Mouse (Mus musculus): Measurements from ENCODE around the gene Isg20l2. TPM values are rescaled to one million over a fixed set of nuclear protein-coding genes. Genes with fewer than 3 reads are reported as not detected.

The Isg20l2 gene
- polyA plus RNA-seq, 1 experiment from 2014 or later, result 40.8 TPM

DNA sequence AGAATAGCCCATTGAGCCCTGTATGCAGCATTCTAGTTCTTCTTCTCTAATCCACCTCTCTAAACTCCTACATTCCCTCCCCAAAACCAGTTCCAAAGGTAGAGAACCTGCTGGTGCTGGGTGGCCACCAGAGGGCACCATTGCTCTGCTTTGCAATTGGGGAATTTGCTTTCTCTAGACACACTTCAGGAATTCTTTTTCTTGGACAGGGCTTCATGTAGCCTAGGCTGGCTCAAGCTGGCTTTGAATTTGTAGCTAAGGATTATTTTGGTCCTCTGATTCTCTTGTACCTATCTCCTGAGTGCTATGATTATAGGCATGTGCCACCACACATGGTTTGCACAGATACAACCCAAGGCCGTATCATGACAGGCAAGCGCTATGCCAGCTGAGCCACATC lies 5.7 kb downstream of the Isg20l2 start:
- no peak overlapping the region for H3K27ac ChIP-seq (ENCODE audit: low read length)
- 98% methylated on average over 2 of the region's 2 CpGs for WGBS
- peaks cover 13% of the 10 kb centered on the region for H3K4me1 ChIP-seq (ENCODE audit: control insufficient read depth, insufficient read depth, low read length)
- ATAC-seq (ENCODE audit: insufficient read depth, low FRiP score), result peak; percentile 45; the same call in 1 of the 2 replicates
- no peaks in the 10 kb centered on the region for H3K27me3 ChIP-seq (ENCODE audit: control insufficient read depth, insufficient read depth, low read length)
- H3K9ac ChIP-seq (ENCODE audit: low read length), result no peak overlapping the region
- no peak overlapping the region for H3K4me3 ChIP-seq (replicated peaks; ENCODE audit: low read length)
- peaks cover 24% of the 10 kb centered on the region; the same call in 1 of the 2 replicates for H3K36me3 ChIP-seq (ENCODE audit: control insufficient read depth, insufficient read depth, low read length)
- no peaks in the 10 kb centered on the region for H3K9me3 ChIP-seq (replicated peaks; ENCODE audit: control insufficient read depth, low read length)
- H3K4me2 ChIP-seq (ENCODE audit: low read depth, low read length), result no peak overlapping the region

DNA sequence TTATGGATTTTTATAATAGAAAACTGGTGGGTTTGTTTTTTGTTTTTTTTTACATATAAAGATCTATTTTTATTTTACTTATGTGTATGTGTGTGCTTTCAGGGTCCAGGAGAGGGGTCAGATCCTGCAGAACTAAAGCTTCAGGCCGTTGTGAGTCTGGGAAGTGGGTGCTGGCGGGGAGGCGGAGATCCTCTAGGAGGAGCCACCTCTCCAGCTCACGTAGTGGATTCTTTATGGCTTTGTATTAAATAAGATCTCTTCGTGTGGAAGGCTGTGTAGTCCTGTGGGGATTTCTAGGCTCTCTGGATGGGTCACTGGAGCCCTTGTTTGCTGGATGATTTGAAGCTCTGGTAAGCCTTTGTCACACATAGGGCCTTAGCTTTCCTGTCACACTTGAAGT lies 10.5 kb downstream of the Isg20l2 start:
- H3K36me3 ChIP-seq (ENCODE audit: control insufficient read depth, insufficient read depth, low read length), result peaks cover 22% of the 10 kb centered on the region

GRCm38 (mm10) chr3:87942471-87942870 lies 12.4 kb downstream of the Isg20l2 start:
- H3K4me2 ChIP-seq (ENCODE audit: low read depth, low read length), result no peak overlapping the region
- no peaks in the 10 kb centered on the region for H3K9me3 ChIP-seq (replicated peaks; ENCODE audit: control insufficient read depth, low read length)
- ATAC-seq (ENCODE audit: insufficient read depth, low FRiP score), result no peak
- WGBS, result 85% methylated on average over 2 of the region's 2 CpGs
- H3K4me3 ChIP-seq (replicated peaks; ENCODE audit: low read length), result no peak overlapping the region
- peaks cover 22% of the 10 kb centered on the region for H3K36me3 ChIP-seq (ENCODE audit: control insufficient read depth, insufficient read depth, low read length)
- no peak overlapping the region for H3K27ac ChIP-seq (ENCODE audit: low read length)
- H3K27me3 ChIP-seq (ENCODE audit: control insufficient read depth, insufficient read depth, low read length), result no peaks in the 10 kb centered on the region
- H3K4me1 ChIP-seq (ENCODE audit: control insufficient read depth, insufficient read depth, low read length), result peaks cover 6% of the 10 kb centered on the region
- no peak overlapping the region for H3K9ac ChIP-seq (ENCODE audit: low read length)

More for the DNA sequence above, 10.5 kb downstream of the Isg20l2 start:
- no peaks in the 10 kb centered on the region for H3K27me3 ChIP-seq (ENCODE audit: control insufficient read depth, insufficient read depth, low read length)
- H3K4me1 ChIP-seq (ENCODE audit: control insufficient read depth, insufficient read depth, low read length), result no peaks in the 10 kb centered on the region; the same call in 1 of the 2 replicates
- H3K27ac ChIP-seq (ENCODE audit: low read length), result no peak overlapping the region
- ATAC-seq (ENCODE audit: insufficient read depth, low FRiP score), result no peak
- no peak overlapping the region for H3K4me2 ChIP-seq (ENCODE audit: low read depth, low read length)
- no peaks in the 10 kb centered on the region for H3K9me3 ChIP-seq (replicated peaks; ENCODE audit: control insufficient read depth, low read length)
- no peak overlapping the region for H3K4me3 ChIP-seq (replicated peaks; ENCODE audit: low read length)
- WGBS, result 60% methylated on average over 5 of the region's 5 CpGs
- H3K9ac ChIP-seq (ENCODE audit: low read length), result no peak overlapping the region

DNA sequence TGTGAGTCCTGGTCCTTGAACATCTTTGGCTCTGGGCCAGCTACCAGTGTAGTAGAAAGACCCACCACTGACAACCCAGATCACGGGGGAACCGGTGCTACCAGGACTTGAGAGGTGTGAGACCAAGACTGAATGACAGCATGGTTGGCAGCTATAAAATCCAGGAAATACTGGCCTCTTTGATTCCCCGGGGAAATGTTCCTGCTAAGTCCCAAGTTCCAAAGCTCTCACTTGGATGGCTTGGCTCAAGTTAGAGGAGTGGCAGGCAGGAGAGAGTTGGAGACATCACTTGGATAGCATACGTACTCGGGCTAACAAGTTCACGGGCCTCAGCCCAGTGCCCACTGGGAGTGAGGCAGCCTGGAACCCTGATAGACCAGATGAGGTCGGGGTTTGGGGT lies 13.5 kb downstream of the Isg20l2 start:
- Histone ChIP-seq H3K4me1 (ENCODE audit: control insufficient read depth, insufficient read depth, low read length) (peaks cover 17% of the 10 kb centered on the region), H3K9me3 (replicated peaks; ENCODE audit: control insufficient read depth, low read length) (no peaks in the 10 kb centered on the region), H3K27ac (ENCODE audit: low read length) (no peak overlapping the region), H3K4me2 (ENCODE audit: low read depth, low read length) (no peak overlapping the region), H3K36me3 (ENCODE audit: control insufficient read depth, insufficient read depth, low read length) (peaks cover 18% of the 10 kb centered on the region), H3K4me3 (replicated peaks; ENCODE audit: low read length) (no peak overlapping the region), H3K9ac (ENCODE audit: low read length) (no peak overlapping the region), H3K27me3 (ENCODE audit: control insufficient read depth, insufficient read depth, low read length) (no peaks in the 10 kb centered on the region; the same call in 1 of the 2 replicates)
- no peak for ATAC-seq (ENCODE audit: insufficient read depth, low FRiP score)
- WGBS, result 81% methylated on average over 7 of the region's 7 CpGs

DNA sequence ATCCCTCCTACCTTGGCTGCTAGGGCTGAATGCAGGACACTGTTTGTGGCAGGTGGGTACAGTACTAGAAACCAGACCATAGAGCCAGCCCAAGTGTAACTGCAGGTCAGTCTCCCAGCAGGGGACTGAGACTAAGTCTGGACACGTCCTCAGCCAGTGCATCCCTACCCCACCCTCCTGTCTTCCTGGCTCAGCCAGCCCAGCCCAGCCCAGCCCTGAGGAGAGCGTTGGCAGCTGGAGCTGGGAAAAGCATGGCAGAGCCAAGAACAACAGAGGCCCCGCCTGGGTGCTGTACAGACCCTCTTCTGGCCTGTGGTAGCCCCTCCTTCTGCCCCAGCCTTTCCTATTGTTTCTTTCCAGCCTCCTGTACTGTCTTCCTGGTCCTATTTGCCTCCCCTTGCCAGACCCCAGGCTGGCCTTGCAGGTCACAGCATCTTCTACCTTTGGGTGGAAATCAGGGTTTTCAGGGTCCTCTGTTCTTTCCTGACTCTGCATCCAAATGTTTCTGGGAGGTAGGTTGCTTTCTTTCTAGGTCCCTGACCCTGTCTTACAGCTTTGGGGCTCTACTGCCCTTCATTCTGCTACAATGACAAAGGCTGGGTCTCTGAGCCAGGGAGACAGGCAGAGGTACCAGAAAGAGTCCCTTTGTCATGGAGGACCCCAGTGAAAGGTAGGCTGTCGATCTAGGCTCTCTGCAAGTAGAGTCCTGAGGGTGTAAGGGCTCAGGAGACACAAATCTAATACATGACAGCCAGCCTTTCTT lies 14.9 kb downstream of the Isg20l2 start:
- Histone ChIP-seq H3K27ac (ENCODE audit: low read length) (no peak overlapping the region; the same call in 1 of the 2 replicates), H3K36me3 (ENCODE audit: control insufficient read depth, insufficient read depth, low read length) (peaks cover 11% of the 10 kb centered on the region; the same call in 1 of the 2 replicates)

GRCm38 (mm10) chr3:87945781-87946540 lies 15.8 kb downstream of the Isg20l2 start:
- no peak overlapping the region for H3K9ac ChIP-seq (ENCODE audit: low read length)
- peaks cover 7% of the 10 kb centered on the region; the same call in 1 of the 2 replicates for H3K36me3 ChIP-seq (ENCODE audit: control insufficient read depth, insufficient read depth, low read length)
- ATAC-seq (ENCODE audit: insufficient read depth, low FRiP score), result no peak
- H3K27me3 ChIP-seq (ENCODE audit: control insufficient read depth, insufficient read depth, low read length), result no peaks in the 10 kb centered on the region; the same call in 1 of the 2 replicates
- no peak overlapping the region for H3K27ac ChIP-seq (ENCODE audit: low read length)
- H3K4me1 ChIP-seq (ENCODE audit: control insufficient read depth, insufficient read depth, low read length), result peaks cover 30% of the 10 kb centered on the region
- no peaks in the 10 kb centered on the region for H3K9me3 ChIP-seq (replicated peaks; ENCODE audit: control insufficient read depth, low read length)
- 38% methylated on average over 12 of the region's 12 CpGs for WGBS
- no peak overlapping the region for H3K4me3 ChIP-seq (replicated peaks; ENCODE audit: low read length)
- no peak overlapping the region for H3K4me2 ChIP-seq (ENCODE audit: low read depth, low read length)

More for the DNA sequence above, 14.9 kb downstream of the Isg20l2 start:
- Histone ChIP-seq H3K9me3 (replicated peaks; ENCODE audit: control insufficient read depth, low read length) (no peaks in the 10 kb centered on the region), H3K27me3 (ENCODE audit: control insufficient read depth, insufficient read depth, low read length) (no peaks in the 10 kb centered on the region; the same call in 1 of the 2 replicates), H3K4me1 (ENCODE audit: control insufficient read depth, insufficient read depth, low read length) (peaks cover 26% of the 10 kb centered on the region), H3K4me3 (replicated peaks; ENCODE audit: low read length) (no peak overlapping the region), H3K9ac (ENCODE audit: low read length) (peak overlapping the region; percentile 46; the same call in 1 of the 2 replicates), H3K4me2 (ENCODE audit: low read depth, low read length) (no peak overlapping the region)
- ATAC-seq (ENCODE audit: insufficient read depth, low FRiP score), result peak; percentile 56; the same call in 1 of the 2 replicates
- WGBS, result 23% methylated on average over 4 of the region's 4 CpGs

GRCm38 (mm10) chr3:87946541-87946860 lies 16.4 kb downstream of the Isg20l2 start:
- H3K4me3 ChIP-seq (replicated peaks; ENCODE audit: low read length), result no peak overlapping the region
- no peak for ATAC-seq (ENCODE audit: insufficient read depth, low FRiP score)
- no peaks in the 10 kb centered on the region; the same call in 1 of the 2 replicates for H3K27me3 ChIP-seq (ENCODE audit: control insufficient read depth, insufficient read depth, low read length)
- no peaks in the 10 kb centered on the region for H3K9me3 ChIP-seq (replicated peaks; ENCODE audit: control insufficient read depth, low read length)
- WGBS, result 47% methylated on average over 1 of the region's 1 CpGs
- peaks cover 30% of the 10 kb centered on the region for H3K4me1 ChIP-seq (ENCODE audit: control insufficient read depth, insufficient read depth, low read length)
- H3K27ac ChIP-seq (ENCODE audit: low read length), result no peak overlapping the region
- 0 out of 2 replicates have a peak, but pooled peaks cover 3% of the 10 kb centered on the region for H3K36me3 ChIP-seq (ENCODE audit: control insufficient read depth, insufficient read depth, low read length)
- no peak overlapping the region for H3K4me2 ChIP-seq (ENCODE audit: low read depth, low read length)
- no peak overlapping the region for H3K9ac ChIP-seq (ENCODE audit: low read length)

GRCm38 (mm10) chr3:87947056-87947810 lies 17.1 kb downstream of the Isg20l2 start:
- Histone ChIP-seq H3K27me3 (ENCODE audit: control insufficient read depth, insufficient read depth, low read length) (no peaks in the 10 kb centered on the region; the same call in 1 of the 2 replicates), H3K27ac (ENCODE audit: low read length) (no peak overlapping the region), H3K4me1 (ENCODE audit: control insufficient read depth, insufficient read depth, low read length) (peaks cover 30% of the 10 kb centered on the region), H3K36me3 (ENCODE audit: control insufficient read depth, insufficient read depth, low read length) (no peaks in the 10 kb centered on the region), H3K4me2 (ENCODE audit: low read depth, low read length) (peak overlapping the region; percentile 60), H3K9me3 (replicated peaks; ENCODE audit: control insufficient read depth, low read length) (no peaks in the 10 kb centered on the region), H3K9ac (ENCODE audit: low read length) (peak overlapping the region; percentile 65), H3K4me3 (replicated peaks; ENCODE audit: low read length) (peak overlapping the region; percentile 37)
- no peak for ATAC-seq (ENCODE audit: insufficient read depth, low FRiP score)
- 10% methylated on average over 26 of the region's 26 CpGs for whole genome bisulfite sequencing

Measured in stomach, embryonic 16.5 days (tissue).